Mouse (Mus musculus): ENCODE results near the gene Slc1a7. TPM values are rescaled to one million over a fixed set of nuclear protein-coding genes. Genes with fewer than 3 reads are reported as not detected.

Slc1a7 gene
- polyA plus RNA-seq, 1 experiment = 0.03 TPM

DNA sequence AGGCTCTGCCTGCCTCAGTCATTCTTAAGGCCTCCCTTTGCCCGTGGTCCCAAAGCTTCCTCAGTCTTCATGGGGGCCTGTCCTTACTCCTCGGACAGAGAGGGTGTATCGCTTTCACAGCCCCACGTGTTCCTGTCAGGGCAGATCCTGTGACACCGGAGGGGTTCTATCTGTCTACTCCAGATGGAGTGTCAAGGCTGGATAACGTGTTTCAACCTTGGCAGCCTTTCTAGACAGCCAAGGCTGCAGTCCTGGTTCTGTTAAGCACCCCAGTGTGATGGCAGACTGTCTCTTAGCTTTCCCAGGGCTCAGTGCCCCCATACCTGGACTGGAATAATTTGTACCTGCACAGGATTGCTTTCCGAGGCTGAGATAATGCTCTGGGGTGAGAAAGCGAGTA, 40.4 kb downstream of the Slc1a7 start:
- Histone ChIP-seq H3K27me3 (replicated peaks; ENCODE audit: control insufficient read depth, insufficient read depth, low read length) (no peaks in the 10 kb centered on the region), H3K4me1 (ENCODE audit: control insufficient read depth, insufficient read depth, low read length) (no peaks in the 10 kb centered on the region), H3K4me3 (ENCODE audit: insufficient read depth, low read depth, low read length) (no peak overlapping the region), H3K36me3 (ENCODE audit: control insufficient read depth, insufficient read depth, low read length) (no peaks in the 10 kb centered on the region), H3K27ac (ENCODE audit: insufficient read depth, low read depth, low read length) (no peak overlapping the region)
- 65% methylated on average over 8 of the region's 8 CpGs for WGBS
- DNase-seq = no peak
- TF ChIP-seq CTCF (conservative IDR thresholded peaks at IDR 0.05; ENCODE audit: insufficient read depth, insufficient read length, low read depth, low read length) (no peak), POLR2A (IDR thresholded peaks at IDR 0.05; ENCODE audit: low read depth, low read length) (no peak)

- Histone ChIP-seq H3K4me1 (ENCODE audit: control insufficient read depth, insufficient read depth, low read length) (peaks cover 8% of the 10 kb centered on the region; the same call in 1 of the 2 replicates), H3K27ac (ENCODE audit: insufficient read depth, low read depth, low read length) (no peak overlapping the region), H3K4me3 (ENCODE audit: insufficient read depth, low read depth, low read length) (no peak overlapping the region), H3K27me3 (replicated peaks; ENCODE audit: control insufficient read depth, insufficient read depth, low read length) (no peaks in the 10 kb centered on the region), H3K36me3 (ENCODE audit: control insufficient read depth, insufficient read depth, low read length) (no peaks in the 10 kb centered on the region)
- no peak for DNase-seq
- 92% methylated on average over 2 of the region's 2 CpGs for WGBS
- TF ChIP-seq CTCF (conservative IDR thresholded peaks at IDR 0.05; ENCODE audit: insufficient read depth, insufficient read length, low read depth, low read length) = no peak
- no peak for TF ChIP-seq POLR2A (IDR thresholded peaks at IDR 0.05; ENCODE audit: low read depth, low read length)
Observed at GRCm38 (mm10) chr4:108014466-108014865, 46.3 kb downstream of the Slc1a7 start.

DNA sequence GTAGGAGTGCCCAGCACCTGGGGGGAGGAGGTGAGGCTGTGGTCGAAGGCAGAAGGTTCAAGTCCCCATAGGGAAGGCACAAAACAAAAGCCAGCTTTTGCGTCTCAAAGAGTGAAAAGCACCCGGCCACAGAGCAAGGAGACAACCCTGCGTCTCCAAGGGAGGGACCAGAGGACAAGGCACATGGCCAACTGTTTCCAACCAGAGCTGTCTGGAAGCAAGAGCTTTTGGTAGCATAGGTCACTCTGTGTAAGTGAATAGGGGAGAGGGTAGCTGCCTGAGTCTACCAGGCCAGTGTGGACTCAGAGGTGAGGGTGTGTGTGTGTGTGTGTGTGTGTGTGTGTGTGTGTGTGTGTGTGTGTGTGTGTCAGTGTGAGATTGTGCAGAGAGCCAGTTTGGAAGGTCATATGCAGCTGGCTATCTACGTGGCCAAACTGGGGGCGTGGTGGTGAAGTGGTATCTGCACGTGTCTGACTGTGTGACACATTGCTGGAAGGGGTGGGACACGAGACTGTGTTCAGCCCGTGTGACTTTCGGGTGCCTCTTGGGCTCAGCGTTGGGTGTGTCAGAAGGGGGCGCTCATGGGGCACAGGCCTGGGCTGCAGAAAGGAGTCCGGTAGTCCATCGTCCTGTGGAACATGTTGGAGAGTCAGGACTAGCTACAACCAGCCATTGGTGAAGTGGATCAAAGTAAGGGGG, 47.1 kb downstream of the Slc1a7 start:
- peak; percentile 61 for DNase-seq
- H3K4me1 ChIP-seq (ENCODE audit: control insufficient read depth, insufficient read depth, low read length) = peaks cover 8% of the 10 kb centered on the region; the same call in 1 of the 2 replicates

DNA sequence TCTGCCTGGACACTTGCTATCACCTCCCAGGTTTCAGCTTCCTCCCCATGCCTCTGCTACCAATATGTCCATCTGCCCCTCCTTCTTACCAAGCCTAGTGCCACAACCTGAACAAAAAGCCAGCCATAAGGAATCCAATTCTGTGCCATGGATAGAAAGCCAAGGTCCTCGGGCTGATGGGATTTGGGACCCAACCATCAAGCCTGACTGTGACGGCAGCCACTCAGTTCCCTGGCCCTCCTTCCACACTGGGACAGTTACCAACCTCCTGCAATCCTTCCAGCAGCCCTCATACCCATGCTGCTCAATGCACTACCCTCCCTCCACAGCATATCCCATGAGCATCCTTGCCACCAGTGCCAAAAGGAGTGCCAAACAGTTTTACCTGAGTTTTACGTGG, 48.2 kb downstream of the Slc1a7 start:
- 89% methylated on average over 3 of the region's 3 CpGs for WGBS
- H3K36me3 ChIP-seq (ENCODE audit: control insufficient read depth, insufficient read depth, low read length) = no peaks in the 10 kb centered on the region
- TF ChIP-seq POLR2A (IDR thresholded peaks at IDR 0.05; ENCODE audit: low read depth, low read length) = no peak
- no peak for TF ChIP-seq CTCF (conservative IDR thresholded peaks at IDR 0.05; ENCODE audit: insufficient read depth, insufficient read length, low read depth, low read length)
- no peak overlapping the region for H3K27ac ChIP-seq (ENCODE audit: insufficient read depth, low read depth, low read length)
- no peak for DNase-seq
- H3K4me3 ChIP-seq (ENCODE audit: insufficient read depth, low read depth, low read length) = no peak overlapping the region
- H3K4me1 ChIP-seq (ENCODE audit: control insufficient read depth, insufficient read depth, low read length) = peaks cover 8% of the 10 kb centered on the region; the same call in 1 of the 2 replicates
- no peaks in the 10 kb centered on the region for H3K27me3 ChIP-seq (replicated peaks; ENCODE audit: control insufficient read depth, insufficient read depth, low read length)

More for the DNA sequence above, 47.1 kb downstream of the Slc1a7 start:
- Histone ChIP-seq H3K27me3 (replicated peaks; ENCODE audit: control insufficient read depth, insufficient read depth, low read length) (no peaks in the 10 kb centered on the region), H3K36me3 (ENCODE audit: control insufficient read depth, insufficient read depth, low read length) (no peaks in the 10 kb centered on the region), H3K4me3 (ENCODE audit: insufficient read depth, low read depth, low read length) (no peak overlapping the region), H3K27ac (ENCODE audit: insufficient read depth, low read depth, low read length) (no peak overlapping the region)
- WGBS = 51% methylated on average over 14 of the region's 14 CpGs
- TF ChIP-seq CTCF (conservative IDR thresholded peaks at IDR 0.05; ENCODE audit: insufficient read depth, insufficient read length, low read depth, low read length) = peak; percentile 55
- no peak for TF ChIP-seq POLR2A (IDR thresholded peaks at IDR 0.05; ENCODE audit: low read depth, low read length)

GRCm38 (mm10) chr4:108017839-108018238, 49.7 kb downstream of the Slc1a7 start:
- no peak overlapping the region for H3K27ac ChIP-seq (ENCODE audit: insufficient read depth, low read depth, low read length)
- no peak for DNase-seq
- H3K36me3 ChIP-seq (ENCODE audit: control insufficient read depth, insufficient read depth, low read length) = no peaks in the 10 kb centered on the region
- H3K4me3 ChIP-seq (ENCODE audit: insufficient read depth, low read depth, low read length) = no peak overlapping the region
- WGBS = 94% methylated on average over 7 of the region's 7 CpGs
- H3K27me3 ChIP-seq (replicated peaks; ENCODE audit: control insufficient read depth, insufficient read depth, low read length) = no peaks in the 10 kb centered on the region
- TF ChIP-seq POLR2A (IDR thresholded peaks at IDR 0.05; ENCODE audit: low read depth, low read length) (no peak), CTCF (conservative IDR thresholded peaks at IDR 0.05; ENCODE audit: insufficient read depth, insufficient read length, low read depth, low read length) (no peak)
- H3K4me1 ChIP-seq (ENCODE audit: control insufficient read depth, insufficient read depth, low read length) = peaks cover 8% of the 10 kb centered on the region; the same call in 1 of the 2 replicates

DNA sequence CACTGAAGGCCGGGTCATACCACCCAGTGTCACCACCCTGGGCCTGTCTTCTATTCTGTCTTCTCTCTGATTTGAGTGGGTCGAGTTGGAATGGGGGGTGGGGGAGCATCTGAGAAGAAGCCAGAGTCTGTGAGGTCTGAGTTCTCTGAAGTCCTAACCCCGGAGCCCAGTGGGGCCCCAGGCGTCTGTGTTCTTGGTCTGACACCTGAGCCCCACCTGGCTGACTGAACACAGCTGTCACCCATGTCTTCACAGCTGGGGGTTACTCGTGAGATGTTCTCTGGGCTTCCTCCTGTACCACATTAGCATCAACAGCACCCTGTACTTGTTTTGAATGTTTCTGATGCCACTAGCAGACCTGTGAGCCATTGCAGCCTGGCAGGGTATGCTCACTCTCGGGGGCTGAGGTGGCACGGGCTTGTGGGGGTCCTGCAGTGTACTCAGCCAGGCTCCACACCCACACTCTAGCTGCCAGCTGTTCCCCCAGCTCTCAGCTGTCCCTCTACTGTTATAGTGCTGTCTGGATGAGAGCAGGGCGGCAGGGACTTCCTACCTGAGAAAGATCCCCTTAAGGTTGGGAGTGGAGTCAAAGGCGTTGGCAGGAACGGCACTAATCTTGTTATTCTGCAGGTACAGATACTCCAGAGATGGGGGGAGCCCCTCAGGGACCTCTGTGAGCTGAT, 50.2 kb downstream of the Slc1a7 start:
- Histone ChIP-seq H3K36me3 (ENCODE audit: control insufficient read depth, insufficient read depth, low read length) (no peaks in the 10 kb centered on the region), H3K4me3 (ENCODE audit: insufficient read depth, low read depth, low read length) (no peak overlapping the region), H3K4me1 (ENCODE audit: control insufficient read depth, insufficient read depth, low read length) (peaks cover 8% of the 10 kb centered on the region; the same call in 1 of the 2 replicates), H3K27ac (ENCODE audit: insufficient read depth, low read depth, low read length) (no peak overlapping the region), H3K27me3 (replicated peaks; ENCODE audit: control insufficient read depth, insufficient read depth, low read length) (no peaks in the 10 kb centered on the region)
- TF ChIP-seq CTCF (conservative IDR thresholded peaks at IDR 0.05; ENCODE audit: insufficient read depth, insufficient read length, low read depth, low read length) (no peak), POLR2A (IDR thresholded peaks at IDR 0.05; ENCODE audit: low read depth, low read length) (no peak)
- DNase-seq = no peak
- 66% methylated on average over 10 of the region's 10 CpGs for WGBS
